Mouse (Mus musculus): Measurements from ENCODE around the gene Hbb-bh2. TPM values are rescaled to one million over a fixed set of nuclear protein-coding genes. Genes with fewer than 3 reads are reported as not detected.

The Hbb-bh2 gene
- polyA plus RNA-seq (2012; fragmentation: generic; extraction: Trizol): not detected
- long read RNA-seq, experiment 1: 0 reads
- long read RNA-seq, experiment 2: 0 reads

DNA sequence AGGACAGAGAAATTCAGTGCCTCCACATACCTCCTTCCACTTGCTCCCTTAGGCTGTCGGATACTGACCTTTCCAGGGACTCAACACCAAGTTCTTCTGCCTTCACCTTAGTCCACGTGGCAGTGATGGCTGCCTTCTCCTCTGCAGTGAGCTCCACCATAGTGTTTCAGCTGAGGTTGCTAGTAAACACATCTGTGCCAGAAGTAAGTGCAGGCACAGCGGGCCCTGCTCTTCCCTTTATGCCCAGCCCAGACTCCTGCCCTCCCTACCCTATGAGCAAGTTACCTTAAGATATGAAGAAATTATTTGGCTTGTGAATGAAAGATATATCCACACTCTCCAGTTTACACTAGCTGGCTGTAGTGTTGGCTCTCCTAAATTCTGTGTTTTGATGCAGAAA, at the start of gene Hbb-bh2:
Gene Hbb-bh2, minus strand, starts transcription at position 253 of the 400 bp plus-strand sequence.
- H3K79me2 ChIP-seq (ENCODE audit: control insufficient read depth, insufficient read depth): no peaks in the 10 kb centered on the region
- no peaks in the 10 kb centered on the region for H3K27me3 ChIP-seq (ENCODE audit: control insufficient read depth, insufficient read depth, insufficient read length)
- H3K4me3 ChIP-seq (ENCODE audit: insufficient read depth, poor library complexity, severe bottlenecking): no peak within 1 kb of the TSS
- no peak within 1 kb of the TSS for H3ac ChIP-seq (ENCODE audit: control insufficient read depth, insufficient read length, low read depth)
- H3K36me3 ChIP-seq (ENCODE audit: control insufficient read depth, insufficient read depth): no peaks in the 10 kb centered on the region
- no peak for TF ChIP-seq CEBPB (IDR thresholded peaks at IDR 0.05; ENCODE audit: low read depth)
- no peak for TF ChIP-seq MYOG (IDR thresholded peaks at IDR 0.05; ENCODE audit: control insufficient read depth, extremely low read depth, insufficient read length)
- no peak for TF ChIP-seq USF1 (IDR thresholded peaks at IDR 0.05; ENCODE audit: low read depth)
- no peaks in the 10 kb centered on the region for H3K79me3 ChIP-seq (ENCODE audit: low read depth)

DNA sequence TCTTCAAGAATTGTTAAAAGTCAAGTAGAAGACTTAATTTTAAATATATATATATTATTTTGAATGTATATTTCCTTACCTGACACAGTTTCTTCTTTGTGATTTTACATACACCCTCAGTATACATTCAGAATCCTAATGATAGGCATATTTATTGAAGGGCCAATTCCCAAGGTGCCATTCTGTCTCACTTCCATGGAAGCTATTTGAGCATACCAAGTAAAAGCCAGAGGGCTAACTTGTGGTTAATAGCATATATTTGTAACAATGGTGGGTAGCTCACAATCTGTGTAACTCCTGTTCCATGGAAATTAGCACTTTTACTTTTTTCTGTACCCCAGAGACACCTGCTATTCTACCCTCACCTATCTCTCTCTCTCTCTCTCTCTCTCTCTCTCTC, 45.8 kb upstream of the Hbb-bh2 start, which contains the start of gene Olfr66:
Gene Olfr66, minus strand, starts transcription at position 101 of the 400 bp plus-strand sequence.
- Histone ChIP-seq H3K79me3 (ENCODE audit: low read depth) (no peaks in the 10 kb centered on the region), H3K36me3 (ENCODE audit: control insufficient read depth, insufficient read depth) (no peaks in the 10 kb centered on the region)

DNA sequence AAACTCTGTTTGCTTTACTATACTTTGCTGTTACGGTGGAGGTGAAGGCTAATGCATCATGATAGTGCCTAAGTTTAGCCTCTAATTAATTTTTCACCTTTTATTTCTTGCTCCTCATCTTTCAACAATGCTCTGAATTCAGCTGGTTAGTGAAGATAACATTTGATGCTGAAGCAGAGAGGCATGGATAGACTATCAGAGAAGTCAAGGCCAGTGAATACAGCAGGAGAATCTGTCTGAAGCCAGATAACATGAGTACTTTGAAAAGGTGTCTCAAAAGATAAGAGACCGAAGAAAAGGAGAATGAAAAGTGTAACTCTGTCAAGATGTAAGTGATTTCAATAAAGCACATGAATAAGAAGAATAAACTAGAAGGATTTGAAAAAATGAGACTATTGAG, 36.8 kb upstream of the Hbb-bh2 start:
- Histone ChIP-seq H3K79me3 (ENCODE audit: low read depth) (no peaks in the 10 kb centered on the region), H3K36me3 (ENCODE audit: control insufficient read depth, insufficient read depth) (no peaks in the 10 kb centered on the region), H3ac (ENCODE audit: control insufficient read depth, insufficient read length, low read depth) (no peak overlapping the region), H3K79me2 (ENCODE audit: control insufficient read depth, insufficient read depth) (no peaks in the 10 kb centered on the region), H3K4me3 (ENCODE audit: insufficient read depth, poor library complexity, severe bottlenecking) (no peak overlapping the region), H3K27me3 (ENCODE audit: control insufficient read depth, insufficient read depth, insufficient read length) (no peaks in the 10 kb centered on the region)
- no peak for TF ChIP-seq USF1 (IDR thresholded peaks at IDR 0.05; ENCODE audit: low read depth)

More for the DNA sequence above, 45.8 kb upstream of the Hbb-bh2 start, which contains the start of gene Olfr66:
- Histone ChIP-seq H3K79me2 (ENCODE audit: control insufficient read depth, insufficient read depth) (no peaks in the 10 kb centered on the region), H3K27me3 (ENCODE audit: control insufficient read depth, insufficient read depth, insufficient read length) (no peaks in the 10 kb centered on the region), H3K4me3 (ENCODE audit: insufficient read depth, poor library complexity, severe bottlenecking) (no peak within 1 kb of the TSS), H3ac (ENCODE audit: control insufficient read depth, insufficient read length, low read depth) (no peak within 1 kb of the TSS)
- no peak for TF ChIP-seq MYOD1 (IDR thresholded peaks at IDR 0.05; ENCODE audit: control insufficient read depth, insufficient read length, low read depth)
- TF ChIP-seq MYOG (IDR thresholded peaks at IDR 0.05; ENCODE audit: control insufficient read depth, extremely low read depth, insufficient read length): no peak
- TF ChIP-seq CEBPB (IDR thresholded peaks at IDR 0.05; ENCODE audit: low read depth): no peak
- TF ChIP-seq MAX (IDR thresholded peaks at IDR 0.05): no peak

DNA sequence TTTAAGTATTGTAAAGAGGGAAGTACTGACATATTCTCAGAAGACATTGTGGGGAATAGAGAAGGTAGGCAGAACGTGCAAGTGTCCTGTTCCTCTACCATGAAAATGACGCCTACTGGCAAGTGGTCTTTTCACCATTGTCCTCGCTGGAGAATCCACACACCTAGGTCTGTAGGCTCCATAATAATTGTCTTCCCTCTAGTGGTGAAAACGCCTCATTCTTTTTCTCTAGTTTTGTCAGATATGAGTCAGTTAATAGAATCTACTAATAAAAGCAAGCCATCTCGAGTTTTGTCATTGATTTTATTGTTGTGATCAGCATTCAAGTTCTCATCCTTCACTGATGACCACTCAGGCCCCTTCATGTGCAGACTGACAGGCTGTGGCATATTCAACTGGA, 34.1 kb upstream of the Hbb-bh2 start:
- Histone ChIP-seq H3K79me3 (ENCODE audit: low read depth) (no peaks in the 10 kb centered on the region), H3K4me3 (ENCODE audit: insufficient read depth, poor library complexity, severe bottlenecking) (no peak overlapping the region), H3K36me3 (ENCODE audit: control insufficient read depth, insufficient read depth) (no peaks in the 10 kb centered on the region), H3K79me2 (ENCODE audit: control insufficient read depth, insufficient read depth) (no peaks in the 10 kb centered on the region), H3ac (ENCODE audit: control insufficient read depth, insufficient read length, low read depth) (no peak overlapping the region), H3K27me3 (ENCODE audit: control insufficient read depth, insufficient read depth, insufficient read length) (no peaks in the 10 kb centered on the region)
- TF ChIP-seq CTCF (IDR thresholded peaks at IDR 0.05; ENCODE audit: control insufficient read depth, insufficient read depth, insufficient read length) (no peak), USF1 (IDR thresholded peaks at IDR 0.05; ENCODE audit: low read depth) (no peak), MYOD1 (IDR thresholded peaks at IDR 0.05; ENCODE audit: control insufficient read depth, insufficient read length, low read depth) (no peak), FOSL1 (IDR thresholded peaks at IDR 0.05; ENCODE audit: insufficient read depth, low read length, poor library complexity, severe bottlenecking) (no peak)

DNA sequence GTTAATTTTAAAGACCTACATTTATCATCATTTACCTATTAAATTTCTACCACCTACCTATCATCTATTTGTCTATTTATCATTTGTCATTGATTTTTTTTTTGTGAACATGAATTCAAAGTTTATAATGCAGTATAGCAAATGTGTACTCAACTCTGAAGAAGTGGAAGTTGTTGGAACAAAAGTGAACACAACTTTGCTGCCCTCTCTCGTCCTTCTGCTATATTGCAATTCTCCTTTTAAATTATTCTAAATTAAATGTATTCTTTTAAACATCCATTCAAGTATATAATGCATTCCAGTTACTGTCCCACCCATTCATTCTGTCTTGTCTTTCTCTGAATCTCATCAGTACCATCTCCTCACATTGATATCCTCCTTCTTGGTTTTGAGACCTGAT, 32.7 kb upstream of the Hbb-bh2 start:
- no peak overlapping the region for H3K4me3 ChIP-seq (ENCODE audit: insufficient read depth, poor library complexity, severe bottlenecking)
- no peaks in the 10 kb centered on the region for H3K36me3 ChIP-seq (ENCODE audit: control insufficient read depth, insufficient read depth)
- H3K79me3 ChIP-seq (ENCODE audit: low read depth): no peaks in the 10 kb centered on the region
- H3K79me2 ChIP-seq (ENCODE audit: control insufficient read depth, insufficient read depth): no peaks in the 10 kb centered on the region
- TF ChIP-seq MYOG (IDR thresholded peaks at IDR 0.05; ENCODE audit: control insufficient read depth, extremely low read depth, insufficient read length) (no peak), CEBPB (IDR thresholded peaks at IDR 0.05; ENCODE audit: low read depth) (no peak), MAX (IDR thresholded peaks at IDR 0.05) (no peak), MYOD1 (IDR thresholded peaks at IDR 0.05; ENCODE audit: control insufficient read depth, insufficient read length, low read depth) (no peak), FOSL1 (IDR thresholded peaks at IDR 0.05; ENCODE audit: insufficient read depth, low read length, poor library complexity, severe bottlenecking) (no peak), CTCF (IDR thresholded peaks at IDR 0.05; ENCODE audit: control insufficient read depth, insufficient read depth, insufficient read length) (no peak), USF1 (IDR thresholded peaks at IDR 0.05; ENCODE audit: low read depth) (no peak)
- no peaks in the 10 kb centered on the region for H3K27me3 ChIP-seq (ENCODE audit: control insufficient read depth, insufficient read depth, insufficient read length)
- H3ac ChIP-seq (ENCODE audit: control insufficient read depth, insufficient read length, low read depth): no peak overlapping the region

DNA sequence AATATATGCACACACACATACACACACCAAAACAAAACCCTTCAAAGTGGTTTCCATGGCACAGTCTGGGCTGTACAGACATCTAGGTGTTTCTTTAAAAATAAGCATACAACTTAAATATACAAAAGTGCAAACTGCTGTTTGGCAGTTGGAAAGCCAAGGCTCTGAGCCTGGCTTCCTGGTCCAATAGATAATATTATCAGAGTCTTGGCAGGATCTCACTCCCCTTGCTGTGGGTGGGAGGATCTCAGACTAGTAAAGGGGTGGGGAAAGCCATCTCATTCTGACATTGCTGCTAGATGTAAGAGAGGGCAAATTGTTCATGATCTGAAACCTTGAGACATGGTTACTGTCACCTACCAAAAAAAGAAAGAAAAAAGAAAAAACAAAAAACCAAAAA, 30.3 kb upstream of the Hbb-bh2 start:
- no peaks in the 10 kb centered on the region for H3K36me3 ChIP-seq (ENCODE audit: control insufficient read depth, insufficient read depth)

More for the DNA sequence above, 30.3 kb upstream of the Hbb-bh2 start:
- no peak overlapping the region for H3K4me3 ChIP-seq (ENCODE audit: insufficient read depth, poor library complexity, severe bottlenecking)
- H3ac ChIP-seq (ENCODE audit: control insufficient read depth, insufficient read length, low read depth): no peak overlapping the region
- H3K79me2 ChIP-seq (ENCODE audit: control insufficient read depth, insufficient read depth): no peaks in the 10 kb centered on the region
- no peaks in the 10 kb centered on the region for H3K79me3 ChIP-seq (ENCODE audit: low read depth)
- no peaks in the 10 kb centered on the region for H3K27me3 ChIP-seq (ENCODE audit: control insufficient read depth, insufficient read depth, insufficient read length)
- TF ChIP-seq MYOD1 (IDR thresholded peaks at IDR 0.05; ENCODE audit: control insufficient read depth, insufficient read length, low read depth) (no peak), USF1 (IDR thresholded peaks at IDR 0.05; ENCODE audit: low read depth) (no peak), CTCF (IDR thresholded peaks at IDR 0.05; ENCODE audit: control insufficient read depth, insufficient read depth, insufficient read length) (no peak), MAX (IDR thresholded peaks at IDR 0.05) (no peak), CEBPB (IDR thresholded peaks at IDR 0.05; ENCODE audit: low read depth) (no peak), MYOG (IDR thresholded peaks at IDR 0.05; ENCODE audit: control insufficient read depth, extremely low read depth, insufficient read length) (no peak), FOSL1 (IDR thresholded peaks at IDR 0.05; ENCODE audit: insufficient read depth, low read length, poor library complexity, severe bottlenecking) (no peak)

Measured in C2C12 (cell line).